Mouse (Mus musculus) lung, embryonic 16.5 days (tissue): ENCODE data around the gene Gmppa. TPM values are rescaled to one million over a fixed set of nuclear protein-coding genes. Genes with fewer than 3 reads are reported as not detected.

Experiments
- ATAC-seq: fragments of 200-750 bp; cut with Nextera tagmentation; 2 replicates; pipeline ENCODE4 v1.8.0; 2017; ENCODE audit warnings: low read depth, mild to moderate bottlenecking, moderate library complexity
- H3K27ac ChIP-seq: fragments of 300-500 bp; sonication (generic); 2 replicates; pipeline ENCODE4 v1.5.1; 2014; ENCODE audit warnings: mild to moderate bottlenecking, control low read depth, low read length
- H3K27me3 ChIP-seq: fragments of 300-500 bp; sonication (generic); 2 replicates; pipeline ENCODE4 v1.6.1; 2014; ENCODE audit warnings: low read depth, low read length, mixed read lengths; ENCODE audit not compliant: control insufficient read depth, insufficient read depth
- H3K36me3 ChIP-seq: fragments of 300-500 bp; sonication (generic); 2 replicates; pipeline ENCODE4 v1.6.1; 2014; ENCODE audit warnings: low read length; ENCODE audit not compliant: control insufficient read depth, insufficient read depth
- H3K4me1 ChIP-seq: fragments of 300-500 bp; sonication (generic); replicated peaks from 2 replicates; pipeline ENCODE4 v1.6.1; 2014; ENCODE audit warnings: low read length, mixed read lengths; ENCODE audit not compliant: control insufficient read depth, insufficient read depth
- H3K4me2 ChIP-seq: fragments of 300-500 bp; sonication (generic); 2 replicates; pipeline ENCODE4 v1.6.1; 2014; ENCODE audit warnings: low read depth, low read length, control low read depth
- H3K4me3 ChIP-seq: fragments of 300-500 bp; sonication (generic); 2 replicates; pipeline ENCODE4 v1.5.1; 2014; ENCODE audit warnings: mild to moderate bottlenecking, low read length, control low read depth
- H3K9ac ChIP-seq: fragments of 300-500 bp; sonication (generic); 2 replicates; pipeline ENCODE4 v1.6.1; 2014; ENCODE audit warnings: low read length, control low read depth
- H3K9me3 ChIP-seq: fragments of 300-500 bp; sonication (generic); 2 replicates; pipeline ENCODE4 v1.6.1; 2016; ENCODE audit warnings: low read length; ENCODE audit not compliant: control insufficient read depth
- WGBS: fragments of 180-500 bp; shearing (Covaris S2); extraction: QIAGEN DNeasy Blood & Tissue Kit; methylation state at CpG from one replicate; pipeline ENCODE4 v1.1.7; 2014; 5-methylcytosine and 5-hydroxymethylcytosine counted together
- polyA plus RNA-seq: library from polyadenylated mRNA; unstranded; fragments of >200 nt; fragmentation: Nextera tagmentation; extraction: Ambion mirVana; gene quantifications from 2 replicates; pipeline ENCODE4 v1.2.1, GENCODE M21; 2015

Gmppa gene
- polyA plus RNA-seq, 1 experiment from 2014 or later, result 92.4 TPM

DNA sequence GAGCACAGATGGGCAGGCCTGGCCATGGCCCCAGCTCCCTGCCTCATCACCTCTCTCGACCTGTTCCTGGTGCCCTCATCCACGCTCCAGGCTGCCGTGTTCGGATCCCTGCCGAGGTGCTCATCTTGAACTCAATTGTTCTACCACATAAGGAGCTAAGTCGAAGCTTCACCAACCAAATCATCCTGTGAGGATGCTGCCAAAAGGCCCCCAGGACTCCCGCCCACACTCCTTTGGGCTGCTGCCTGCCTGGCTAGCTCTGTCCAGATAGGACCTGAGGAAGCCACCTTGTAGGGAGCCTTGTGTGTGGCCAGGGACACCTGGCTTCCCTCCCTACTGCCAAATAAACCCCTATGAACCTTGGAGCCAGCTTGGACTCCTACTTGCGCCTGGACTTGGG lies 7.1 kb downstream of the Gmppa start:
- peaks cover 2% of the 10 kb centered on the region for H3K36me3 ChIP-seq
- H3K27ac ChIP-seq, result no peak overlapping the region
- H3K9ac ChIP-seq, result no peak overlapping the region
- no peak overlapping the region for H3K4me3 ChIP-seq
- H3K27me3 ChIP-seq, result peaks cover 27% of the 10 kb centered on the region
- H3K4me1 ChIP-seq, result peaks cover 32% of the 10 kb centered on the region
- H3K4me2 ChIP-seq, result no peak overlapping the region
- ATAC-seq, result no peak
- H3K9me3 ChIP-seq, result no peaks in the 10 kb centered on the region
- 61% methylated on average over 8 of the region's 8 CpGs for WGBS

DNA sequence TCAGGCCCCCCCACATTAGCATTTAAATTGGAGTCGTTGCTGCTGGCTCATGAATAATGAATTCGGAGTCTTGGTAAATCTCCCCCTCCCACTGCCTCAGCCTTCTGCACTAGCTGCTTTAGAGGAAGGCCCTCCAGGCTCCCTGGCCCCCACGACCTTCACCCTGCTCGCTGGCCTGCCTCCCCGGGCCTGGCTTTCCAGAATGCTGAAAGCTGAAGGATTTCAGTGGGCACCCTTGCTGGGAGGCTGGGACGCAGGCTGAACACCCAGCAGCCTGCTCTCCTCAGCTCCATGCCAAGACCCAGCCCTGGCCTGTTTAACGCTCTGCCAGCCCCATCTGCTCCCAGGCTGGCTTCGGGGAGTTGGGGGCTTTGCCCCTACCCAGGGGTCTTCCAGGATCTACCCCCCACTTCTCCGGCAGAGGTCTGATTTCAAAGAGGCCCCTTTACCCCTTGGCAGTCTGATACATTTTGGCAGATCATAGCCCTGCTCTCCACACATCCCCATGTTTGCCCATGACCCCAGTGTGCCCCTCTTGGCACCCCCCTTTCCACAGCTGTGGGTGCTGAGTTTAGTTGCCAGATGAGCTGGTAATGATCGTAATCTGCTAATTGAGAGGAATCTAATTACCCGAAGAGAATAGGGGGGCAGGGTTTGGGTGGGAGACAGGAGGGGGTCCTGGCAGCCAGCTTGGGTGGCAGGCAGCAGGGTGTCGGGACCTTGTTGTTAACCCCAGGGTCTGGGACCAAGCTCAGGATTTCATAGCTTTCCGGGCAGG lies 7.7 kb downstream of the Gmppa start:
- H3K27ac ChIP-seq, result no peak overlapping the region
- H3K27me3 ChIP-seq, result peaks cover 31% of the 10 kb centered on the region
- ATAC-seq, result no peak
- H3K4me1 ChIP-seq, result peaks cover 37% of the 10 kb centered on the region
- H3K36me3 ChIP-seq, result peaks cover 2% of the 10 kb centered on the region
- no peak overlapping the region for H3K4me2 ChIP-seq
- H3K4me3 ChIP-seq, result no peak overlapping the region
- 46% methylated on average over 13 of the region's 13 CpGs for WGBS
- no peaks in the 10 kb centered on the region for H3K9me3 ChIP-seq
- no peak overlapping the region for H3K9ac ChIP-seq

DNA sequence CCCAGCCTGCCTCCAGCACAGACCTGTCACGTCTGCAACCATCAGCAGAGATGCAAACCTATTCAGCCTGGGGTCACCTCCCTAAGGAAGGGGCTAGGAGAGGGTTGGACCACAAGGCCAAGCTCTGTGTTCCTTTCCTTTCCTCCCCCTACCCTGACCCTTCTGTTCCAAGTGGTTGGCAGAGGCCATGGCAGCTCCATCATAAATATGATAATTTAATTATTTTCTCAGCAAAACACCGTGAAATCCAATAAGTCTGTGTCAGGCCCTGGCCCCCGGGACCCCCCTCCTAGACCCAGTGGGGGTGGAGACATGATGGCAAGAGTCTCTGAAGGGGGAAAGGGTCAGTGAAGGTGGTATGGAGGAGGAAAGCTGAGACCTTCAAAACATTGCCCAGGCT lies 8.5 kb downstream of the Gmppa start:
- Histone ChIP-seq H3K27ac (no peak overlapping the region), H3K4me2 (no peak overlapping the region), H3K9me3 (no peaks in the 10 kb centered on the region), H3K4me1 (peaks cover 41% of the 10 kb centered on the region), H3K9ac (no peak overlapping the region), H3K4me3 (no peak overlapping the region), H3K36me3 (peaks cover 2% of the 10 kb centered on the region), H3K27me3 (peaks cover 39% of the 10 kb centered on the region)
- no peak for ATAC-seq
- 47% methylated on average over 3 of the region's 3 CpGs for WGBS

DNA sequence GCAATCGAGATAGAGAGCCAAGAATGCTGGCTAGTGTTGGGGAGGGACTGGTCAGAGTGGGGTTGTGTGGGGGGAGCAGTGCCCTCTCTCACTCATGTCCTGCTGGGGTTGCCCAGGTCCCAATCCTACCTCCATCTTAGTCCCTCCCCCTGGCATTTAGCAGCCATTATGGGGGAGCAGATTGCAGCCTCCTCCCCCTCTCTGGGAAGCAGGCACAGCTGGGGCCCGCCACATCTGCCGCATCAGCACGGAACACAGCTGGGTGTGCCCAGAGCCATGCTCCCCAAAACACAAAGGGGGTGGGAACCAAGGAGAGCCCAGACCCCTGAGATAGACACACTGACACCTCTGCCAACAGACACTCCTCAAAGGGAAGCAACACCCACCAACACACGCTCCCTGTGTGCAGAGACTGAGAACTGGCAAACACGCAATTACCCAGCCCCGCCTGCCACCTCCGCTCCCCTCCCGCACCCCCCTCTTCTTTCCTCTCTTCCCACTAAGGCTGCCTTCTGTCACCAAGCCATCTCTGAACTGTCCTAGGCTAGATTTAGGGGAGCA lies 9.5 kb downstream of the Gmppa start:
- WGBS, result 12% methylated on average over 9 of the region's 9 CpGs
- peaks cover 49% of the 10 kb centered on the region for H3K27me3 ChIP-seq
- H3K36me3 ChIP-seq, result peaks cover 2% of the 10 kb centered on the region
- no peak overlapping the region for H3K4me3 ChIP-seq
- H3K9ac ChIP-seq, result no peak overlapping the region
- H3K4me2 ChIP-seq, result peak overlapping the region; percentile 7; the same call in 1 of the 2 replicates
- no peaks in the 10 kb centered on the region for H3K9me3 ChIP-seq
- H3K27ac ChIP-seq, result no peak overlapping the region
- peaks cover 47% of the 10 kb centered on the region for H3K4me1 ChIP-seq
- ATAC-seq, result peak; percentile 24; the same call in 1 of the 2 replicates

DNA sequence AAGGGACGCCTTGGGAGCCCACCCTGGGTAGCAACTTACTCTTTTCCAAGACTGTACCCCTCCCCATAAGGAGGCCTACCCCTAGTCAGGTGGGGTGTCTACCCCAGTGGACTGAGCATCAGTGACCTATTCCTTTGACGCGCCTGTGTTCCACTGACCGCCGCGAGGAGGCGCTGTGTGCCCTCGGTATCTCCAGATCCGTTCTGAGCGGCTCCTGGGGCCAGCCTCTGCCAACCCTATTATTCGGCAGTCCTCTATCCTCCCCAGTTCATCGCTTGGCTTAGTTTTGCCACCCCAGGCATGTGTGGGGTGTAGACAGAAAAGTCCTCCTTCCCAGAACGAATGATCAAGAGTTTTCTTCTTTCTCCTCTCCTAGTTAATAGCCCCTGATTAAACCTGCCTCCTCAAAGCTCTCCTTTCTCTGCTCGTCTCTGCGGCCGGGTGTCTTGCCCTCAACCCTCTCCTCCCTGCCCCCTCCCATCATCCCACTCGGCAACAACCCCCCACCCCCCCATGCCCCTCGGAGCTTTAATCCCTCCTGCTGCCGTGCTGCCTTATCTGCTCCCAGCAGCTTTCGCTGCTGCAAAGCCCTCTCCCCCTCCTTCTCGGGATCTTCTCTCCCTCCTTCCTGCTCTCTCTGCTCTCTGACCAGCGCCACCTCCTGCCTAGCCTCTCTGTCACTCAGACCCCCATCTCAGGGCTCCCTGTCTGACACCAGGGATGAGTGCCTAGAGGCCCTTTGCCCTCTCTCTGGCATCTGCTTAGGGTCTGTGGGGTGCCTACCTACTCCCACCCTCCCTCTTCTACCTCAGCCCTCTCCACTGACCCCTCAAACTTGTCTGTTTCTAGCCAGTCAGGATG lies 10.3 kb downstream of the Gmppa start:
- peaks cover 56% of the 10 kb centered on the region for H3K27me3 ChIP-seq
- WGBS, result 2% methylated on average over 22 of the region's 22 CpGs
- no peak overlapping the region; the same call in 1 of the 2 replicates for H3K9ac ChIP-seq
- peak overlapping the region; percentile 48 for H3K4me2 ChIP-seq
- H3K4me1 ChIP-seq, result peaks cover 55% of the 10 kb centered on the region
- H3K27ac ChIP-seq, result no peak overlapping the region
- ATAC-seq, result peak; percentile 30
- no peaks in the 10 kb centered on the region; the same call in 1 of the 2 replicates for H3K36me3 ChIP-seq
- H3K4me3 ChIP-seq, result peak overlapping the region; percentile 20; the same call in 1 of the 2 replicates
- H3K9me3 ChIP-seq, result no peaks in the 10 kb centered on the region

DNA sequence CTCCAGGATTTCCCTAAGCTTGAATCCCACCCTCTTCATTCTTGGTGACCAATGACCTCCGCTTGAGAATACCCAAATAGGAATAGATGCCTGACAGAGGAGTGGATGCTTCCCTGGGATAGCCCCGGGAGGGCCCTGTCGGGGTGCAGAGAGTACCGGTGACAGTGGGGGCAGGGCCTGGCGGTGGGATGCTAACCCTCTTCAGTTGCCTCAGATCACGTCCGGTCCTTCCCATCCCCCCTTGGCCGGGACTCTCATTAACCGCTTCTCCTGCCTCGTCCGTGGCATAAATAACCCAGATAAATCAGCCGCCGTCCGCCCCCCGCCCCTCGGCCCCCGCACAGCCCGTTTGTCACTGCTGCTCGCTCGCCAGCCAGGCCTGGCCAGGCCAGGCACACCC lies 10.9 kb downstream of the Gmppa start:
- H3K4me1 ChIP-seq, result peaks cover 55% of the 10 kb centered on the region
- H3K36me3 ChIP-seq, result no peaks in the 10 kb centered on the region; the same call in 1 of the 2 replicates
- H3K9ac ChIP-seq, result no peak overlapping the region
- H3K27me3 ChIP-seq, result peaks cover 63% of the 10 kb centered on the region
- peak overlapping the region; percentile 24 for H3K4me2 ChIP-seq
- ATAC-seq, result peak; percentile 6; the same call in 1 of the 2 replicates
- no peak overlapping the region for H3K27ac ChIP-seq
- H3K4me3 ChIP-seq, result no peak overlapping the region
- WGBS, result 3% methylated on average over 17 of the region's 20 CpGs
- H3K9me3 ChIP-seq, result no peaks in the 10 kb centered on the region

GRCm38 (mm10) chr1:75447265-75448051 lies 11.7 kb downstream of the Gmppa start:
- no peak for ATAC-seq
- H3K4me1 ChIP-seq, result peaks cover 55% of the 10 kb centered on the region
- WGBS, result 5% methylated on average over 10 of the region's 10 CpGs
- H3K36me3 ChIP-seq, result no peaks in the 10 kb centered on the region; the same call in 1 of the 2 replicates
- H3K4me2 ChIP-seq, result peak overlapping the region; percentile 29
- no peak overlapping the region for H3K4me3 ChIP-seq
- H3K27ac ChIP-seq, result no peak overlapping the region
- H3K9ac ChIP-seq, result no peak overlapping the region
- no peaks in the 10 kb centered on the region for H3K9me3 ChIP-seq
- H3K27me3 ChIP-seq, result peaks cover 70% of the 10 kb centered on the region

DNA sequence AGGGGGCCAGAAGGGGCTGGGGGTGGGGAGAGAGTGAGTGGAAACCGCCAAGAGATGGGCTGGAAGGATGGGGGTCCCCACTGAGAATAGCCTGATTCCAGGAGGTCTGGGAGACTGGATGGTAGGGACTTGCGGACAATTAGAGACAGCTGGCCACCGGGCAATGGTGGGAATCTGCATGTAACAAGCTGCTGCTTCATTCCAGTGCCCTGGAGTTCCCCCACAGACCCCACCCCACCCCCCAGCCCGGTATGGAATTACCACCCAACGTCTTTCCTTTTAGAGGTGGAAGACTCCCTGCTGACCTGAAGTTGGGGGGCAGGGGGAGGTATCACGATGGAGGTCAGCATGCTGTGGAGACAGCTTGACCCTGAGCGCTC lies 12.3 kb downstream of the Gmppa start:
- H3K36me3 ChIP-seq, result no peaks in the 10 kb centered on the region
- no peaks in the 10 kb centered on the region for H3K9me3 ChIP-seq
- 2% methylated on average over 7 of the region's 7 CpGs for WGBS
- no peak overlapping the region for H3K4me2 ChIP-seq
- ATAC-seq, result no peak
- H3K27me3 ChIP-seq, result peaks cover 76% of the 10 kb centered on the region
- H3K27ac ChIP-seq, result no peak overlapping the region
- H3K9ac ChIP-seq, result no peak overlapping the region
- no peak overlapping the region for H3K4me3 ChIP-seq
- H3K4me1 ChIP-seq, result peaks cover 55% of the 10 kb centered on the region
